Mouse (Mus musculus) cerebellum, adult 2 months (tissue): Measurements from ENCODE around the gene Pomgnt2.

Experiments used
- CTCF ChIP-seq: fragments of 200-500 bp; IDR thresholded peaks from 2 replicates; pipeline ENCODE4 v1.5.1; 2011; ENCODE audit warnings: low read depth, mild to moderate bottlenecking, control low read depth, low read length, moderate library complexity, borderline replicate concordance; ENCODE audit not compliant: insufficient read depth
- POLR2A ChIP-seq: fragments of 200-500 bp; IDR thresholded peaks from 2 replicates; pipeline ENCODE4 v1.6.1; 2011; ENCODE audit warnings: low read length, control low read depth, borderline replicate concordance; ENCODE audit not compliant: insufficient read depth

GRCm38 (mm10) chr9:121995508-121996131 is 1.3 kb downstream of the Pomgnt2 start:
- TF ChIP-seq CTCF (no peak), POLR2A (peak; percentile 73; the same call in 1 of the 2 replicates)
